Mouse (Mus musculus): ENCODE measurements around the gene Ilk. TPM values are rescaled to one million over a fixed set of nuclear protein-coding genes. Genes with fewer than 3 reads are reported as not detected.
"Not testable (repeated sequence)": the region's sequence is repeated elsewhere in the genome, so short reads cannot be mapped to it uniquely, and the experiment has no call there.

The Ilk gene
- total RNA-seq (2022): 10 to 100 TPM; 35.7 to 41.8 (median 38.3) TPM

DNA sequence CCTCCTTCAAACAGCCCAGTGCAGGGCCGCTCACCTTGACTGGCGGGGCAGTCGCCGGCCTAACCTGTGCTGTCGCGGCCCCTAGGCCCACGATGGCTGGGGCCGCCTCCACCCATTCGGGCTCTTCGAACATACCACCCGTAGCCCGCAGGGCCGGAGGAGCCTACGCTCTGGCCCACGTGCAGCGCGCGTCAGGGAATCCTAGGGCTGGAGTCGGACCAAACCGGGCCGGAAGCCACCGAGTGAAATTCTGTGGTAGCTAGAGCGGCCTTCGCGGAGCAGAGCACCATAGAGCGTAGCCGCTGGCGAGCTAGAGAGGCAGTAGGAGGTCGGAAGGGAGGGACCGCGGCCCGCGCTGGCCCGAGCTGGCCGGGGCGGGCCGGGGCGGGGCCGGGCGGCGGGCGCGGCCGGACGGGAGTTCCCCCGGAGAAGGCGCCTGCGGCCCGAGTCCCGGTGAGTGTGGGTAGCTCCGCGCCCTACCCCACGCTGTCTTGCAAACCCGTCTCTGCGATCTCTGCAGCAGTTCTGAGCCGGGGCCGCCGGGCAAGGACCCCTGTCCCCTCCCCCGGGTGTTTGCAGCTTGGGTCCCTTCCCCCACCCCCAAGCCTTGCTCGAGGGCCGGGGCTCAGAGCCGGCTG, at the start of gene Ilk:
TSS of gene Ilk (plus strand) at position 329 of the 638 bp plus-strand sequence.
- DNase-seq (ENCODE audit: low spot score in 2 of 2): peak; percentile 93

DNA sequence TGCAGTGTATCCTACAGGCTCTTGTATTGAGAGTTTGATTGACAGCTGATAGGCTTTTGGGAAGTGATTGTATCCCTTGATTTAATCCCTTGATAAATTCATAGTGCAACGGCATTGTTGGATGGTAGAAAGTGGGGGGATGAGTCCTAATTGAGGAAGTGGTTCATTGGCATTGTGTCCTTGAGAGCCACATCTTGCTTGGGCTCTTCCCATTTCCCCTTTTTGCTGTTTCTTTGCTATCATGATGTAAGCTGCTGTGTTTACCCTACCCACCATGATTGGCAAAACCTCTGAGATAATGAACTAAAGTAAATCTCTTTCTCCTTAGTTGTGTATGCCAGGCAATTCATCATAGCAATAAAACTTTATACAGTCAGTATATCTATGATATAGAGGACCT, 45.5 kb upstream of the Ilk start:
- no peak for DNase-seq (ENCODE audit: low spot score in 2 of 2)

DNA sequence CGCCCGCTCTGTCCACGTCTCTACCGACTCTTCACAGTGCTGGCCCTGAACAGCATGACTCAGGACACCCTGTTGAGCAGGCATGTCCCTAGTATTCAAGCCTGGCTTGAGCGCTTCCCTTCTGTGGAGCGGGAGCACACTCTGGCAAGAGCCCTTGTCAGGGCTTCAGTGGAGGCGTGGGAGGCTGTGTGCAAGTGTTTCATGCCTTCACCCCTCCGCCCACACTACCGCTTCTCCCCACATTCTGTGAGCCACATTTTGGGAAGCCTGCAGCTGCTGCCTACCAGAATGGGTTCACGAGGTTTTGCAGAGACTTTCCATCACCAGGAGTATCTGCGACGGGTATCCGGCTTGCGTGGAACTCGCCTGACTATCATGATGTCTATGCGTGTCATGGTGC, 33.2 kb upstream of the Ilk start:
- DNase-seq (ENCODE audit: low spot score in 2 of 2): no peak

DNA sequence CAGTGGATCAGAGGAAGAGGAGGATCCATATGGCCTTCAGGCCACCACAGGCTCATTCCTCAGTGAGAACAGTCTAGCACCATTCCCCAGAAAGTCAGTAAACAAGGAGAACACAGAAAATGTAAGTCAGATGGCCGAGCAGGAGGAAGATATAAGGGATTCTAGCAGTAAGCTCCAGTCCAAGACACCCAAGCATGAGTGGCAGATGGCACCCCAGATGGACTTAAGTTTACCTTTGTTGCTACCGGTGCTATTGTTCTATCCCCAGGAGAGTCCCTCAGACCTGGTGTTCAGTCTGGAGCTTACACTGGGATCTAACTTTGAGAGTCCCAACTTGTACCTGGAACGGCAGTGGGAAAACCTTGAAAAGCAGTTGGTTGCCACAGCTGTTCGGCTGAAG, 32.6 kb upstream of the Ilk start:
- no peak for DNase-seq (ENCODE audit: low spot score in 2 of 2)

DNA sequence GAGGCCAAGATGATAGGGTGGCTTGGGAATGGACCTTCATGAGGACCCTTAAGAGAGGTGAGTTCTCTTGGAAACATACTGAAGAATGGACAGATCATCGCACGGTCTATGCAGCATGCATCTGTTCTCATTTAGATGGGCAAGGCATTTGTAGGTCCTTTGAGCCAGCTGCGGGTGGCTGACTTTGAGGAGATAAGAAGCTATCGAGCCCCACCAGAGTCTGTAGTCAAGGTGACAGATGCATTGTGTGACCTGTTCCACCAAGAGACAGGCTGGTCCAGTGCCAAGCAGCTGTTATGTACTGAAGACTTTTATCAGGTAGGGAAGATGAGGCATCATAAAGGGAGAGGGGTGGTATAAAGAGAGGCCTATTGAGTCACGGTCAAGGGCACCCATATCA, 27.7 kb upstream of the Ilk start:
- DNase-seq (ENCODE audit: low spot score in 2 of 2): no peak

DNA sequence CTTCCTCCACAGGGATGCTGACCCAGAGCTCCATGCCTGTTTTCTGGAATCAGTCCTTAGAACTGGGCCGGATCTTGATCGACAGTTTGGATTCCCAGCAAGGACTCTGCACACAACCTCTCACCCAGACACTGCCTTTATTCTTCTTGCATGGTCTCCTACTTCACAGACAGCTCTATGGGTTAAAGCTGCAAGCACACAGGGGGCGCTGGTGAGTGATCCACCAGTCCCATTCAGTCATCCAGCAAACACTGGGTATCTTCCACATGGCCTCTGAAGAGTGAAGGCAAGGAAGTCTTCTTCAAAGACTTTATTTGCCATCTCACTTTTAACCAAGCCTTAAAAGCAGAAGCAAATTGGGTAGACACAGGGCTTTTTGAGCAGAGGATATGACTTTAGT, 21.0 kb upstream of the Ilk start:
- no peak for DNase-seq (ENCODE audit: low spot score in 2 of 2)

DNA sequence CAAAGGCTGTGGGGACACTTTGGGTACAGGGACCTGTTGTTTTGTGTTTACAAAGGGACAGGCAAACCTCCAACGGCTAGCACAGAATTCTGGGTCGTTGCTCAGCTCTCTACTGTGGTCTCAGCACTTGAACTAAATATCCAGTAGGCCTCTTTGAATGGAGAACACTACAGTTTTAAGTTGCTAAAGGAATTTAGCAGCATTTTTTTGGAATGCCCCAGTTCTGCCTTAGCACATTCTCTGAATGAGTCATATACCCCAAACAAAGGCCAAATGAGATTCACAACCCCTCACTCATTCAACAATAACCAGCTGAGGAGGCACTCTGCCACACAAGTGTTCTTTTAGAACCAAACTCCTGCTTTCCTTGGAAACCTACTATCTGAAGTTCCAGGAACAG, 14.5 kb upstream of the Ilk start:
- DNase-seq (ENCODE audit: low spot score in 2 of 2): no peak

DNA sequence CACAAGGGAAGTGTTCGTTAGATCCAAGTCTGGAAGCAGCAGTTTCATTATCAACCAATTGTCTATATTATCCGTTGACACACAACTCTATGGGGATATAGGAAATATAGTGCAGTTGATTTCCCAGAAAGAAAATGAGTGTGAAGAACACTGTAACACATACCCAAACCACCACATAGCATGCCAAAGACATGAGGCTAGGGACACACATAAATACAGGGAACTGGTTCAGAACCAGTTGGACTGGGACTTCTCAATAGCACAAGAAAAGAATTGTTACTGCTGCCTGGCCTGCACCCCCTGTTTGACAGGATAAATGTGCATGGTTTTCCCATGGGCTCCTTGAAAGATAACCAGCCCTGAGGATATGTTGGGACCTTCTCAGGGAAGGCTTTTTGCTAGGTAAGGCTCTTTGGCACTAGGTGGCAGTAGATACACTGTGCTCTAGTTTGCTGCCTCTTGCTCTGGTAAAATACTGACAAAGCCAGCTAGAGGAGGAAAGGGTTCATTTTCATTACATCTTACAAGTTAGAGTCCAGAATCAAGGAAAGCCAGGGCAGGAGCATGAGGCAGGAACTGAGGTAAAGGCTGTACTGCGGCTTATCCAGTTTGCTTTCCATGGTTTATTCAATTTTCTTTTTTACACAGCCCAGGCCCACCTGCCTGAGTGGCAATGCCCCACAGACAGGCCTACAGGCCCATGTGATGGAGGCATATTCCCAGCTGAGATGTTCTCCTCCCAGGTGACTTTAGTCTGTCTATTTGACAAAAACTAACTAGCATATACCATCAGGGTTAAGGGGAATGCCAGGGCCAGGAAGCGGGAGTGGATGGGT, 10.0 kb upstream of the Ilk start:
- DNase-seq (ENCODE audit: low spot score in 2 of 2): no peak

DNA sequence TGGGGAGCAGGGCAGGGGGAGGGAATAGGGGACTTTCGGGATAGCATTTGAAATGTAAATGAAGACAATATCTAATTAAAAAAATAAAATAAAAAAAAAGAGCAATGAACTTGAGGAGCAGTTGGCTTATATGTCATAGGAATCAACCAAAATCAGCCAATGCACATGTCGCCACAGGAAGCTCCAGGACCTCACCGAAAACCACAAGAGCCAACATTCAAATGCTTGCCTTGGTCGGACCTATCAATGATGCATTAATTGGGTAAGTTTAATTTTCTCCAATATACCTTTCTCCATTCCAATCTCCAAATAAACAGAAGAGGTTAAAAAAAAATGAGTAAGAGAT, 9.4 kb upstream of the Ilk start:
- no peak for DNase-seq (ENCODE audit: low spot score in 2 of 2)

DNA sequence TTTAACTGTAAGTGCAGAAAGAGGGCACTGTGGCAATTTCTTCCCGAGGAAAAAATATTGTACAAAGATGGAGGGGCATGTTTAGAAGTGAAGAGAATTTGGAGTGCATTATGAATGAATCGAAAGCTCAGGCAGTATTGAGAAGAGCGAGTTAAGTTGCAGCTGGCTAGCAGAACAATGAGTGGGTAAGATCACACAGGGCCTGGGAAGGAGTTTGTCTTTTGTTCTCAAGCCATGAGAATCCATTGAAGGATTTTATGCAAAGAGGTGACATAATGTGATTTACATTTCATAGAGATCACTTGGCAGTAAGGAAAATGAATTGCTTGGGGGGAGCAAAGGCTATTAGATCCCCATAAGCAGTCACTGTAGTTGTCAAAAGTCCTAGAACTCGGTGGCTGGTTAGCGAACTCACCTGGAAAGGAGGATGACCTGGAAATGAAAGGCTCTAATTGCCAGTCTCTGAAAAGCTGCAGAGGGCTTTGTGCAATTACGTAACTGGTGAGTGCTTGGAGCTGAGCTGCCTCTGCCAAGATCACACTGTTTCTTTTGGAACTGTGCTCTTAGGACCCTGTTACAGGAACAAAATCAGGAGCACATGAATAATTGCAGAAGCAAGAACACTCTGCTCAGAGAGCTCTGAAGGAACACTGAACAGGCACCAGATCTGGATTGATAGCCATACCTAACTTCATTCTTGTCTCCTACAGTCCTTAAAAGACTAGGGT, 7.5 kb upstream of the Ilk start:
- no peak for DNase-seq (ENCODE audit: low spot score in 2 of 2)

DNA sequence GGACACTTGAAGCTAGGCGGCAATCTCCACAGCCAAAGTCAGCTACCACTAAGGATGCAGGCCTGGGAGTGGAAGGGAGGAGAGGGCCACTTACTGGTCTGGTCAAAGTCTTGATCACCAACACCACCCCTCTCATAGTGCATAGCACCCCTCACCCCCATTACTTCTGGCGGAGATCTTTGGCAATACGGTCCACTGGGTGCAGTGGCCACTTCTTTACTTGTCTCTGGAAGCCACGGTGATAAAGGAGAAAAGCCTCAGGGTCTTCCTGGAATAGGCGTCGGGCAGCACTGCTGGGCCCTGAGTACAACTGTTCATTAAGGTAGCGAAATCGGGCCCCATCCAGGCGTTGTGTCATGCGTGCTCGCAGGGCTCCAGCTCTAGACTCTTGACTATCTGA, 2.6 kb upstream of the Ilk start:
- no peak for DNase-seq (ENCODE audit: low spot score in 2 of 2)

DNA sequence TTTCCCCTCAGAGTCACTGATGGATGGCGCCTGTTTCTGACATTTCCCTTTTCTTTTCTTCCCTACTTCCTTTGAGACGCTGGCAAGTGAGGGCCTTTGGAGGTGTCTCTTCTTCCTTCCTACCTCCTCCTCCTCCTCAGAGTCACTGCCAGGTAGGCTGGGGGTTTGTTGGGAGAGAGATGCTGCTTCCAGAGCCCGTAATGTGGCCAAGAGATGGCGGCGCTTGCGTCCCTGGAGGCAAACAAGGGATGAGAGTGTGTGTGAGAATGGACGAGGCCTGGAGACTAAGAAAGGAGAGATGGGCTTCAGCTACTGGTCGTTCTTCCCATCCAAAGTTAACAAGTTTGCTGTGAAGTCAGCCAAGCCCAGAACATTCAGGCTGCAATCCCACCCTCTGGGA, 1.6 kb upstream of the Ilk start:
- DNase-seq (ENCODE audit: low spot score in 2 of 2): no peak

DNA sequence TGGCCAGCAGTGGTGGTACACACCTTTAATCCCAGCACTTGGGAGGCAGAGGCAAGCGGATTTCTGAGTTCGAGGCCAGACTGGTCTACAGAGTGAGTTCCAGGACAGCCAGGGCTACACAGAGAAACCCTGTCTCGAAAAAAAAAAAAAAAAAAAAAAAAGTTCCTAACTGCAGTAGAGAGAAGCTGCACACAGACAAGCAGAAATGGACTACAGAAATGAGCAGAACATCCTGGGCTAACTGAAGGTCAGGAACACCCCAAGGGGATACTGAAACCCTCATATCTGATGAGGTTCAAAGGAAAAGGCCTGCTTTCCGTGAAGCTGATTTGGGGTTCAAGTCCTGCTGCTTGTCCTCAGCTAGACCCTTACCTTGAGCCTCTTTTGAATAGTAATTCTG, 928 bp upstream of the Ilk start:
- DNase-seq (ENCODE audit: low spot score in 2 of 2): not testable (repeated sequence)

DNA sequence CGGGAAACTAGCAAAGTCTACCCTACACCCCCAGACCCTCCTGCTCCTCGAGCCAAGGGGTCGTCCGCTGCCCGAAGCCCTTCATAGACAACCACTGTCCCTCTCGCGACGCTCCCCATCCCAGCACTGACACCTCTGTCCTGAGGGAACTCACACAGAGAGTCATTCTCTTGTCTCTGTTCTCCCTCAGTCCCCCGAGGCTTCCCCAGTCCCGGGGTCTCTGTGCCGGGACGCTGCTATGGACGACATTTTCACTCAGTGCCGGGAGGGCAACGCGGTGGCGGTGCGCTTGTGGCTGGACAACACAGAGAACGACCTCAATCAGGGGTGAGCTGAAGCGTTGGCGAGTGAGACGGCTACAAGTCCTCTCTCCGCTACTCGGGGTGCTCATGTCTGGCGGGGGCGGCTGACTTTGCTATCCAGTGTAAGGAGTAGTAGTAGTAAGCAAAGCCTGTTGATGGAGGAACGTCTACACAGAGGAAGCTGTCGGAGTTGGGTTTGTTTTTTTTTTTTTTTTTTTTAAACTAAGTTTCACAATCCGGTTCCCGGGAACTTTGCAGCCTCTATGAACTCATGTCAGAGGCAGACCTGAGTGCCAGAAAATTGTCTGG, 624 bp downstream of the Ilk start, which contains the start of gene Rrp8:
TSS of gene Rrp8 (minus strand) at position 475 of the 611 bp plus-strand sequence.
- peak in 1 of 2 experiments; percentile 23 for DNase-seq (ENCODE audit: low spot score in 2 of 2)

DNA sequence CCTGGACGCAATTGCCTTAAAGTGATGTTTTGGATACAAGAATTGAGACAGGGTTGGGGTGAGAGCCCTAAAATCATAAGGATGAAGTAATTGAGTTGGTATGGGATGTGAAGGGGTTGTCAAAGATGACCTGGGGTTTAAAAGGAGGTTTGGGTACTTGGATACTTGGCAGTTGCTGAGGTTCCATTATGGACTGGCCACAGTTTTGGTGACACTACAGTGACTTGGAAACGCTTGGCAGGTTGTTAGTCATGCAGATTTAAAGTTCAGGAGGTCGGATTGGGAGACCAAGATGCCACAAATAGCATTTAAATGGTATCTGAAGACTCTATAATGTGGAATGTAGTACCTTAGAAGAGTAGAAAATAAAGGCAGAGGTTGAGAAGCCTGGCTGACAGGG, 1.3 kb downstream of the Ilk start:
- DNase-seq (ENCODE audit: low spot score in 2 of 2): no peak

DNA sequence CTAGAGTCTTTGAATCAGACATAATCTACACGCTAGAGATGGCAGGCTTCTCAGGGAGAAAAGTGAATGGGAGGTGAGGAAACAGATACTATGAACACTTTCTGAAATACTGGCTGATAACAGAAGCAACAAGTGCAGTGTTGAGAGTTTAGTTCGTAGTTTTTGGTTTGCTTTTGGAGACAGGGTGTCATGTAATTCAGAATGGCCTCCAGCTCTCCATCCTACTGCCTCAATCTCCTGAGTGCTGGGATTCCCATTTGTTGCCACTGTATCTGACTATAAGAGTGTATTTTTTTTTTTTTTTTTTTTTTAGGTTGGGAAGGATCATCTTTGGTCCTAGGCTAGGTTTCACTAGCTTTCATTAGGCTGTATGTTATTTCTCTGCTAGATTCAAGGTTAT, 1.9 kb downstream of the Ilk start:
- DNase-seq (ENCODE audit: low spot score in 2 of 2): no peak

DNA sequence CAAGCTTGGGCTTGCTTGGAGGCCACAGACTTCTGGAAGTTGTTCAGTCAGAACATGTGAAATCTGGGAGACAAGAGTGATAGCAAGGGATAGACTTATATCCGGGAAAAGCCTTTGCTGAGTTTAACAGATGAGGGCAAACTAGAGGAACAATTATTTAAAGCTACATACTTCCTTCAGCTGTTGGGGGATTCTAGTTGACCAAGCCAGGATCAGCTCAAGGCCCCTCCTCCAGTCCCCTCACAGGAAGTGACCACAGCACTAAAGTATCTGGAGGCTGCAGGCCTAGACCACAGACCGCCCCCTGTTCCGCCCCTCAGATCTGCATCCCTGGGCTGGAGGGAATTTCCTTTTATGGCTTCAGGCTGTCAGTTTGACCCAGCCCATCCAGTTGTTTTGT, 2.6 kb downstream of the Ilk start:
- peak in 1 of 2 experiments; percentile 41 for DNase-seq (ENCODE audit: low spot score in 2 of 2)

DNA sequence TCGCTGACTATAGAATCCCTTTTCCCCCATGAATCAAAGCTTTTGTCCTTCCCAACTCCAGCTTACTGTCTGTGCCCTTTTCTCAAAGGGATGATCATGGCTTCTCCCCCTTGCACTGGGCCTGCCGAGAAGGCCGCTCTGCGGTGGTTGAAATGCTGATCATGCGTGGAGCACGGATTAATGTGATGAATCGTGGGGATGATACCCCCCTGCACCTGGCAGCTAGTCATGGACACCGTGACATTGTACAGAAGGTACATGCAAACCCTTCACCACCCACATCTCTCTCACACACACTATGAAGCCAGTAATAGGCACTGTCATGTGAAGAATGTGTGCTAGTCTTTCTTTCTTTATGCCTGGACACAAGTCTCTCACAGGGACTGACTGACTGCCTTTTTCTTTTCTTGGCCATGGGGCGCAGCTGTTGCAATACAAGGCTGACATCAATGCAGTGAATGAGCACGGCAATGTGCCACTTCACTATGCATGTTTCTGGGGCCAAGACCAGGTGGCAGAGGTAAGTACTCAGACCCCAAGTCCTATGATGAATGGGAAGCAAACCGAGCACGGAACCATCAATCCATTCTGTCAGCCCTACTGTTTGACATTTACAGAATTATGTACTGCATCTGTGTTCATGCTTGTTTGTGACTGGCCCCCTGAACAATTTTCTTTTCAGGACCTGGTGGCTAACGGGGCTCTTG, 3.9 kb downstream of the Ilk start:
- DNase-seq (ENCODE audit: low spot score in 2 of 2): no peak

DNA sequence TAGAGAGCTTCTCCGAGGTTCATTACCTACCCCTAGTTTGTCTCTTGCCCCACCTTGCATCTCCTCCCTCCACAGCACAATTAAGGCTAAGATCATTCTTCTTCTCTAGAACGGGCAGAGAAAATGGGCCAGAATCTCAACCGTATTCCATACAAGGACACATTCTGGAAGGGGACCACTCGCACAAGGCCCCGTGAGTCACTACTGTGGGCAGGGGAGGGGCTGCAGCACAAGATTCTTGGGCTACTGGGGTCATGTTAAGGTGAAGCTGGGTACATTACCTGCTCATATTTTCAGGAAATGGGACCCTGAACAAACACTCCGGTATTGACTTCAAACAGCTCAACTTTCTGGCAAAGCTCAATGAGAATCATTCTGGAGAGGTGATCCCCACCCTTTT, 4.5 kb downstream of the Ilk start:
- DNase-seq (ENCODE audit: low spot score in 2 of 2): no peak

DNA sequence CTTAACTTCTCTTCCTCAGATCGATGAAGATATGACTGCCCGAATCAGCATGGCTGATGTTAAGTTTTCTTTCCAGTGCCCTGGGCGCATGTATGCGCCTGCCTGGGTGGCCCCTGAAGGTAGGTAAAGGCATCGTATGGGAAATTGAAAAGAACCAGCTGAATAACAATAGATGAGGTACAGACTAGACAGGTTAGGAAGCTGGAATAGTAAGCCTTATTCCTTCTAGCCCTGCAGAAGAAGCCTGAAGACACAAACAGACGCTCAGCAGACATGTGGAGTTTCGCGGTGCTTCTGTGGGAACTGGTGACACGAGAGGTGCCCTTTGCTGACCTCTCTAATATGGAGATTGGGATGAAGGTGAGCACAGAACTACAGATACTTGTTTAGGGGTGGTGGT, 5.6 kb downstream of the Ilk start:
- no peak for DNase-seq (ENCODE audit: low spot score in 2 of 2)

DNA sequence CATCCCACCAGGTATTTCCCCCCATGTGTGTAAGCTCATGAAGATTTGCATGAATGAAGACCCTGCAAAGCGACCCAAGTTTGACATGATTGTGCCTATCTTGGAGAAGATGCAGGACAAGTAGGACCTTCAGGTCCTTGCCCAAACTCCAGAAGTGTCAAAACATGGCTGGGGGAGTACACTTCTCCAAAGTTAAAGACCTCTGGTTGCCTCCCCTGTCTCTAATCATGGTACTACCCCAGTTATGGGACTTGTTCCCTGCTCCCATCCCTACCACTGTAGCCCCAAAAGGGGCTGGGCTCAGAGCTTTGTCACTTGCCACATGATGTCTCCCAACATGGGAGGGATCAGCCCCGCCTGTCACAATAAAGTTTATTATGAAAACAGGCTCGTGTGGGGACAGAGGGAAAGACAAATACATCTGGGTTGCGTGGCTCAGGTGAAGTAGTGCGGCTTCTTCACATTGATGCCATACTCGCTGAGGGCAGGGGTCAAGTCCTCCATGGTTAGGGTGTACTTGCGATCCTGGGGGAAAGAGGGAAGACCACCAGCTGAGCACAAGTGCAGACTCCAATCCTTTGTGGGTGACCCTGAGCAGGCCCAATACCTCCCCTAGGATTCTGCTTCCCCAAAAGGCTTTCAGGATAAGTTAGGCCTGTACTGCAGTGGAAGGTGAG, 6.3 kb downstream of the Ilk start:
- not testable (repeated sequence) for DNase-seq (ENCODE audit: low spot score in 2 of 2)
